8 mouse cellular contexts compared by ENCODE assay signal in genomic region chr6:124808358-124809012, GRCm38 (mm10). TPM values are rescaled to one million over a fixed set of nuclear protein-coding genes. Genes with fewer than 3 reads are reported as not detected.
A peak's percentile ranks its signal among the peaks of the same experiment; 100 is the strongest.
DNase-seq lines count a peak whose midpoint lies in the region; ATAC-seq lines count a peak whose summit lies in the region.

TSS of gene Spsb2 (plus strand) at chr6:124808661.

- H3K4me3 ChIP-seq in intestine, embryonic 14.5 days (ENCODE audit: low read depth, low read length) = peak within 1 kb of the TSS; percentile 57
- peak within 1 kb of the TSS; percentile 68 for H3K4me3 ChIP-seq in liver, embryonic 11.5 days (ENCODE audit: low read depth, low read length)
- H3K4me3 ChIP-seq in stomach, embryonic 16.5 days (replicated peaks; ENCODE audit: low read length) = peak within 1 kb of the TSS; percentile 66

- DNase-seq in right cerebral cortex, postnatal 10 days (ENCODE audit: low spot score in 2 of 2) = peak; percentile 76
- no peak for DNase-seq in right cerebral cortex, postnatal 36 days (ENCODE audit: low spot score in 2 of 2)
- peak; percentile 60 to 63 for DNase-seq in cerebellum, postnatal 36 days
- DNase-seq in gastrocnemius, postnatal 36 days = peak; percentile 70 to 77
- DNase-seq in intestine, embryonic 14.5 days (ENCODE audit: low spot score) = peak; percentile 88
- peak; percentile 84 for DNase-seq in liver, embryonic 11.5 days (ENCODE audit: low spot score)

- H3K9ac ChIP-seq in intestine, embryonic 14.5 days (ENCODE audit: low read length) = peak within 1 kb of the TSS; percentile 67
- H3K9ac ChIP-seq in liver, embryonic 11.5 days (ENCODE audit: low read depth, low read length) = peak within 1 kb of the TSS; percentile 81
- H3K9ac ChIP-seq in stomach, embryonic 16.5 days (ENCODE audit: low read length) = peak within 1 kb of the TSS; percentile 81

- H3K27ac ChIP-seq in intestine, embryonic 14.5 days (ENCODE audit: low read depth) = peak within 1 kb of the TSS; percentile 92
- H3K27ac ChIP-seq in liver, embryonic 11.5 days (ENCODE audit: low read depth, low read length) = peak within 1 kb of the TSS; percentile 96
- H3K27ac ChIP-seq in stomach, embryonic 16.5 days (ENCODE audit: low read length) = peak within 1 kb of the TSS; percentile 96

- WGBS in intestine, embryonic 14.5 days = 2% methylated on average over 29 of the region's 29 CpGs
- 3% methylated on average over 29 of the region's 29 CpGs for WGBS in liver, embryonic 11.5 days
- 2% methylated on average over 29 of the region's 29 CpGs for WGBS in stomach, embryonic 16.5 days

- H3K36me3 ChIP-seq in intestine, embryonic 14.5 days (ENCODE audit: control insufficient read depth, insufficient read depth, low read length) = peaks cover 26% of the 10 kb centered on the region
- H3K36me3 ChIP-seq in liver, embryonic 11.5 days (ENCODE audit: control insufficient read depth, insufficient read depth, low read length) = peaks cover 22% of the 10 kb centered on the region
- 0 out of 2 replicates have a peak, but pooled peaks cover 7% of the 10 kb centered on the region for H3K36me3 ChIP-seq in stomach, embryonic 16.5 days (ENCODE audit: control insufficient read depth, insufficient read depth, low read length)

- H3K4me1 ChIP-seq in intestine, embryonic 14.5 days (replicated peaks; ENCODE audit: control insufficient read depth, insufficient read depth, low read length) = peaks cover 36% of the 10 kb centered on the region
- H3K4me1 ChIP-seq in liver, embryonic 11.5 days (replicated peaks; ENCODE audit: control insufficient read depth, insufficient read depth, low read length) = peaks cover 47% of the 10 kb centered on the region
- peaks cover 33% of the 10 kb centered on the region for H3K4me1 ChIP-seq in stomach, embryonic 16.5 days (ENCODE audit: control insufficient read depth, insufficient read depth, low read length)

- no peaks in the 10 kb centered on the region for H3K27me3 ChIP-seq in intestine, embryonic 14.5 days (replicated peaks; ENCODE audit: control insufficient read depth, insufficient read depth, low read length)
- H3K27me3 ChIP-seq in liver, embryonic 11.5 days (replicated peaks; ENCODE audit: control insufficient read depth, insufficient read depth, low read length) = no peaks in the 10 kb centered on the region
- no peaks in the 10 kb centered on the region for H3K27me3 ChIP-seq in stomach, embryonic 16.5 days (ENCODE audit: control insufficient read depth, insufficient read depth, low read length)

- H3K9me3 ChIP-seq in intestine, embryonic 14.5 days (ENCODE audit: control insufficient read depth, low read length) = no peaks in the 10 kb centered on the region
- H3K9me3 ChIP-seq in liver, embryonic 11.5 days (ENCODE audit: control insufficient read depth, low read length) = no peaks in the 10 kb centered on the region
- no peaks in the 10 kb centered on the region for H3K9me3 ChIP-seq in stomach, embryonic 16.5 days (replicated peaks; ENCODE audit: control insufficient read depth, low read length)

- H3K4me2 ChIP-seq in intestine, embryonic 14.5 days (ENCODE audit: low read length) = peak within 1 kb of the TSS; percentile 98
- H3K4me2 ChIP-seq in liver, embryonic 11.5 days = peak within 1 kb of the TSS; percentile 96
- H3K4me2 ChIP-seq in stomach, embryonic 16.5 days (ENCODE audit: low read depth, low read length) = peak within 1 kb of the TSS; percentile 93

- intact Hi-C loops in gastrocnemius, postnatal 36 days (cut with DNase I) = no loop called here

- peak; percentile 38 for ATAC-seq in intestine, embryonic 14.5 days (replicated peaks; ENCODE audit: low FRiP score, low TSS enrichment, low read depth)
- ATAC-seq in liver, embryonic 11.5 days (replicated peaks; ENCODE audit: low FRiP score) = peak; percentile 65
- ATAC-seq in monocyte, adult 5-6 weeks (replicated peaks; ENCODE audit: insufficient number of reproducible peaks, low FRiP score, low TSS enrichment, poor library complexity, severe bottlenecking) = 0 out of 2 replicates have a peak, but pooled peaks have one; percentile 7
- peak; percentile 65 for ATAC-seq in stomach, embryonic 16.5 days (ENCODE audit: insufficient read depth, low FRiP score)

RNA-seq across cellular contexts. Expression of gene Spsb2, which starts in this region (rescaled TPM):
- total RNA-seq in gastrocnemius, postnatal 36 days (2021) = 1 to 10 TPM; 2.3 to 2.5 TPM
- polyA plus RNA-seq in intestine, embryonic 14.5 days (2014; fragmentation: Nextera tagmentation; extraction: Ambion mirVana) = 7.3 and 7.4 TPM in 2 replicates
- 9.5 and 10.4 TPM in 2 replicates for polyA plus RNA-seq in liver, embryonic 11.5 days (2014; fragmentation: Nextera tagmentation; extraction: Ambion mirVana)
- 8.2 to 11.2 TPM (median 10.4 TPM) in 3 replicates for total RNA-seq in monocyte, adult 5-6 weeks (2017)
- polyA plus RNA-seq in stomach, embryonic 16.5 days (2015; fragmentation: Nextera tagmentation; extraction: Ambion mirVana) = 14.8 and 15.1 TPM in 2 replicates

Comparison
In these comparisons a context has a peak if more than half of its experiments do, and no peak if none do; other contexts are left out.
1. DNase-seq: peak in right cerebral cortex, postnatal 10 days (2 of 2), cerebellum, postnatal 36 days (2 of 2), gastrocnemius, postnatal 36 days (2 of 2), intestine, embryonic 14.5 days (single experiment) and liver, embryonic 11.5 days (single experiment); none in right cerebral cortex, postnatal 36 days (0 of 2).
2. ATAC-seq: peak in every context shown above with its lines; median percentile 65 in liver, embryonic 11.5 days; 65 in stomach, embryonic 16.5 days; 38 in intestine, embryonic 14.5 days; 7 in monocyte, adult 5-6 weeks.
3. Peak in every context shown above with its lines, with median percentiles within 50 percentile points of each other: H3K27ac ChIP-seq, H3K4me2 ChIP-seq, H3K4me3 ChIP-seq and H3K9ac ChIP-seq.